Mouse (Mus musculus) embryo, embryonic 11.5 days (tissue): Measurements from ENCODE around the gene Nanos2.

ENCODE experiments used
- DNase-seq: peaks from one replicate; pipeline ENCODE4 v3.0.0-alpha.2; 2012; ENCODE audit warnings: low read depth, low spot score

Gene Nanos2

DNA sequence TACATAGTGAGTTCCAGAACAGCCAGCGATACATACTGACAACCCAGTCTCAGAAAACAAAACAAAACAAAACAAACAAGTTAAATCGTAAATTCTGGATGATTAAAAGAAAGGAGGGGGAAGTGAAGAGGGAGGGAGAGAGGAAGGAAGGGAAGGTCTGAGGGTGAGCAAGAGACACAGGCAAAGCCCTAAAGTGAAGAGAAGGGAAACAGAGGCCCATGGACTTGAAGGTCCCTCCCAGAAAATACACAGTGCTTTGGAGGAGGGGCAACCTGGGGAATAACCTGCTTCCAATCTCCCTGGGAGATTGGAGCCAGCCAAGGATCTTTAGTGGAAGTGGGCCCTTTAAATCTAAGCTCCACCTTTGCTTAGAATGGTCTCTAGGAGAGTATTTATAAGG lies at the start of gene Nanos2:
TSS of gene Nanos2 (plus strand) at position 301 of the 400 bp plus-strand sequence.
- DNase-seq: no peak

DNA sequence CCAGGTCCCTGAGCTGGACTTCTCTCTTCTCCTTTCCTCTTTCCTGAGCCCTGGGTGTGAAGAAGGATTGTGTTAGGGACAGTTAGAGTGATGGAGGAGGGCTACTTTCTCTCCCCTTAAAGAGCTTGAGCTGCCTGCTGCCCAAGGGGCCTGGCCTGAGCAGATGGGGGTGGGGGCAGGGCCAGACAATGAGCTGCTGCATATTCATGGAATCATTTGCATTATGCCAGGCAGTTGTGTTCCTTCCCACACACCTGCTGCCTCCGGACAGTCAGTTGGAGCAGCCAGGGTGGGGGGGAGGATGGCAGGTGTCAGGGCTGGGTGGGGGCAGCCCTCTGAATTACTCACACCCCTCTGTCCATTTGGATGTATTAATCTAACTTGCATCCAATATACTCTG lies 44.8 kb upstream of the Nanos2 start:
- DNase-seq: no peak

DNA sequence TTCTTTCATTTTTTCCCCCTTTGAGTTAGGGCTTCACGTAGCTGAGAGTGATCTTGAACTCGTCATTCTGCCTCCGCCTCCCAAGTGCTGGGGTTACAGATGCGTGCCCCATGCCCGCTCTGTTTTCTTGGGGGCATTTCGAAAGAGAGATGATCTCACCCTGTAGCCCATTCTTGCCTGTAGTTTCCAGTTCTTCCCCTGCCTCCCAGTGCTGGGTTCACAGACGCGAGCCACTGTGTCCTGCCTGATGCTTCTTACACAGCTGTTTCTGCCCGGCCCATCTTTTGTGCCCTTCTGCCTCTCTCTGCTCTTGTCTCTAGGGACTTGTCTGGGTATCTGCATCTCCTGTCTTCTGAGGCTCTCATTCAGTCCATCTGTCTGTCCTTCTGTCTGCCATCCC lies 44.4 kb upstream of the Nanos2 start:
- DNase-seq: no peak

DNA sequence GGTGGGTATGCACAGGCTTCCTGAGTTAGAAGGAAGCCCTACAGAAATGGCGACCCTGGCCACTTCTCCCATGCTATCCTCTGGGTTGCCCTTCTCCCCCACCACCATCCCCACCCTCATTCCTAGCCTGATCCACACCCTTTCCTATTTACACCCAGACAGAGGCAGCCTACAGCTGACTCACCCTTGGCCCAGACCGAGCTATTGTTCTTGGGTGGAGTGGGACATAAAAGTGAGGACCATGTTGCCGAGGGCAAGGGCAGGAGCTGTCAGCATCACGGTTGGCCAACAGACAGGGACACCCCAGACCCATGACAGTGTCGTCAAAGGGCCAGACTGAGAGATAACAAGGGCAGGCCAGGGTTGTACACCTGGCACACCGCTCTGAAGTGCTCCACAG lies 39.0 kb upstream of the Nanos2 start:
- no peak for DNase-seq

DNA sequence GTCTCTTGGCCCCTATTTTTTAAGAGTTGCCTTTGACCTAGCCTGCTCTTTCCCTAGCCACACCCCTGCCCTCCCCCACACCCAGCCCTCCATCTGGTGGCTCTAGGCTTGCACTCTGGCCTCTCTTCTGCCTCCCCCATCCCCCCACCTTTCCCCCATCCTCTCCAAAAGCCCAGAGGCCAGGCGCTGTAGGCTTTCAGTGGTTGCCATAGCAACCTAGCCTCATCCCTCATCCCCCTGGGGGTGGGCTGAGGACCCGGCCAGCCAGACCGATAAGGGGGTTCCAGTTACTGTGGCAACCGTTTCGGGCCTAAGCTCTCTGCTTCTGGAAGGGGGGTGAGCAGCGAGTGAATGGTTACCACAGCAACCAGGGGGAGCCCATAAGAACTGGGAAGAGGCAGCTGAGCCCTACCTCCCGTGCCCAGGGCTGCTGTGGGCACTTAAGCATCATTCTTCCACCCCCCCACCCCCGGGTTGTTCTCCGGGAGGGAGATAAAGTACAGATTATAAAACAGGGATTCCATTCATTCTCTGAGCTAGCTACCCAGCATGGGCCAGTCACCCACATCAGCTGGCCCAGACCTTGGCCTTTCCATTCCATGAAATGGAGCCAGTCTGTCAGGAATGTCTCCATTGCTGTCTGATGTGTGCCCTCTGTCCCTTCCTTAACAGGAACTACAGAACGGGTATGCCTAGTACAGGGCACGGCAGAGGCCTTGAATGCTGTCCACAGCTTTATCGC lies 37.2 kb upstream of the Nanos2 start:
- DNase-seq: no peak

DNA sequence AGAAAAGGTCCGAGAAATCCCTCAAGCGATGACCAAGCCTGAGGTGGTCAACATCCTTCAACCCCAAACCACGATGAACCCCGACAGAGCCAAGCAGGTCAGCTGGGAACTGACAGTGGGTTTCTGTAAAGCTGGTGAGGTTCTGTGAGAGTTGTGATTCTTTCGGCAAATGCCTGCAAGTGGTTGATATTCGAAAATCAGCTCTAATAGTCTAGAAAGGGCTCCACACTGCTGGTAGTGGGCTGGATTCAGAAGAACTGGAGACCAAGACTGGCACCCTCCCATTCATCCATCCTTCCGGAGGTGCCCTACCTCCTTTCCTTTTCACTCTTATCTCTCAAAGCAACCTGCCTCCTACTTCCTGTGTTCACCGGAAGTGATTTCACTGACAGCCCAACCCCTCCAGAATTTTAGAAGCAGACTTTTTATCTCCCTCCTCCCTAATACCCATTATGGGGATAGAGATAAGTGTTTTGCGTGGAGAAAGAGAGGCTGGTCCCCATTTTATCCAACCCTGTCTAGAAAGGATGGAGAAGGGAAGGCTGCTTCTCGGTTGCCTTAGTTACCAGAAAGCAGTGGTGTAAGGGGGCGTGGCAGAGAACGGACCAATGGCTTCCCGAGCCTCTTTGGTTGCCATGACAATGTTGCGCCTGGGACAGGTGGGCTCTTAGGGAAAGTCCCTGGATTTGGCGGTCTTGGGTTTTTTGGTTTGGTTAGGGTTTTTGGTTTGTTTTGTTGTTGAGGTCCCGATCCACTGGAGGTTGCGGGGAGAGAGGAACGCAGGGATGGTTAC lies 36.5 kb upstream of the Nanos2 start:
- no peak for DNase-seq

DNA sequence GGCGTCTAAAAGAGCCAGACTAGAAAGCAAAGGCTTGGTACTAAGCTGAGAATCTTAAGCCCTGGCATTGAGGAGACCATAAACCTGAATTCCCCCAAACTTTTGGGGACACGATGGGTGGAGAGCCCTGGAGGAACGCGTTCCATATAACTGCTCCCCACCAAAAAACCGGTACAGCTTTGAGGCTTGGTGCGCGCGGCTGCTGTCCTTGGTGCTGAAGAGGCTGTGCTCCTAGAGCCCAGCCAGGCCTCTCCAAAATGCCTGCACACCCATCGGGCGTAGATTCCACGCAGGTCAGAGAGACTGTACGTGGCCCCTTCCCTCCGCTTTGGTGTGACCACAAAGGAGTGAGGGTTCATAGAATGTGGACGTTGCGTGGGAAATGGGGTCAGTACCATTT lies 35.8 kb upstream of the Nanos2 start:
- DNase-seq: no peak

DNA sequence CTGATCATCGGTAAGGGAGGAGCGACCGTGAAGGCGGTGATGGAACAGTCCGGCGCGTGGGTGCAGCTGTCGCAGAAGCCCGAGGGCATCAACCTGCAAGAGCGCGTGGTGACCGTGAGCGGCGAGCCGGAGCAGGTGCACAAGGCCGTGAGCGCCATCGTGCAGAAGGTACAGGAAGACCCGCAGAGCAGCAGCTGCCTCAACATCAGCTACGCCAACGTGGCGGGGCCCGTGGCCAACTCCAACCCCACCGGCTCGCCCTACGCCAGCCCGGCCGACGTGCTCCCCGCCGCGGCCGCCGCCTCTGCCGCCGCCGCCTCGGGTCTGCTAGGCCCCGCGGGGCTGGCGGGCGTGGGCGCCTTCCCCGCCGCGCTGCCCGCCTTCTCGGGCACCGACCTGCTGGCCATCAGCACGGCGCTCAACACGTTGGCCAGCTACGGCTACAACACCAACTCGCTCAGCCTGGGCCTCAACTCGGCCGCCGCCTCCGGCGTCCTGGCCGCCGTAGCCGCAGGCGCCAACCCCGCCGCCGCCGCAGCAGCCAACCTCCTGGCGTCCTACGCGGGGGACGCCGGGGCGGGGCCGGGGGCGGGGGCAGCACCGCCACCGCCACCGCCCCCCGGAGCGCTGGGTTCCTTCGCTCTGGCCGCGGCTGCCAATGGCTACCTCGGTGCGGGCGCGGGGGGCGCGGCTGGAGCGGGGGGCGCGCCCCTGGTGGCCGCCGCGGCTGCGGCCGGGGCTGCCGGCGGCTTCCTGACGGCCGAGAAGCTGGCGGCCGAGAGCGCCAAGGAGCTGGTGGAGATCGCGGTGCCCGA lies 29.4 kb upstream of the Nanos2 start:
- DNase-seq: no peak

DNA sequence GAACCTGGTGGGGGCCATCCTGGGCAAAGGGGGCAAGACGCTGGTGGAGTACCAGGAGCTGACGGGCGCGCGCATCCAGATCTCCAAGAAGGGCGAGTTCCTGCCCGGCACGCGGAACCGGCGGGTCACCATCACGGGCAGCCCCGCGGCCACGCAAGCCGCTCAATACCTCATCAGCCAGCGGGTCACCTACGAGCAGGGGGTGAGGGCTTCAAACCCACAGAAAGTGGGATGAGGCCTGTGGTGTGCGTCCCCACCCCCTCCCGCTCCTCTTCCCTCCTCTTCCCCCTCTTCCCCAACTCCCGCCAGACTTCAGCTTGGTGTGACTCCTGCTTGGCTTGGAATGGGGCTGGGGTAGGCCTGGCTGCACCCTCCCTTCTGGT lies 28.8 kb upstream of the Nanos2 start:
- no peak for DNase-seq

DNA sequence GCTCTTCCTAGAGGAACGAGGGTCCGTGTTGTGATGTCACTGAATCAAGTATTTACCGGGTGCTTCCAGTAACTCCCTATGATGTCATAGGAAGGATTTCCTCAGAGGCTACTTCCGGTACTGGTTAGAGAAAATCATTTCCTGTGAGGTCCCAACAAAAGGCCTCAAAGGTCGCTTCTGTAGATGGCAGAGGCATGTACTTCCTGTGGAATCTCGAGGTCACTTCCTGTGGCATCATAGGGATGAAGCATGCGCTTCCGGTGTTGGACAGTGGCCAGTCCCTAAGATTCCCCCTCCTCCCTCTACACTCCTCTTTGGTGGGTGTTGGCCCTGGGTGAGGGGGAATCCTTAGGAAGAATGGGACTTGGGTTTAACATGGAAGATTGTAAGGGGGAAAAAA lies 27.8 kb upstream of the Nanos2 start:
- no peak for DNase-seq

DNA sequence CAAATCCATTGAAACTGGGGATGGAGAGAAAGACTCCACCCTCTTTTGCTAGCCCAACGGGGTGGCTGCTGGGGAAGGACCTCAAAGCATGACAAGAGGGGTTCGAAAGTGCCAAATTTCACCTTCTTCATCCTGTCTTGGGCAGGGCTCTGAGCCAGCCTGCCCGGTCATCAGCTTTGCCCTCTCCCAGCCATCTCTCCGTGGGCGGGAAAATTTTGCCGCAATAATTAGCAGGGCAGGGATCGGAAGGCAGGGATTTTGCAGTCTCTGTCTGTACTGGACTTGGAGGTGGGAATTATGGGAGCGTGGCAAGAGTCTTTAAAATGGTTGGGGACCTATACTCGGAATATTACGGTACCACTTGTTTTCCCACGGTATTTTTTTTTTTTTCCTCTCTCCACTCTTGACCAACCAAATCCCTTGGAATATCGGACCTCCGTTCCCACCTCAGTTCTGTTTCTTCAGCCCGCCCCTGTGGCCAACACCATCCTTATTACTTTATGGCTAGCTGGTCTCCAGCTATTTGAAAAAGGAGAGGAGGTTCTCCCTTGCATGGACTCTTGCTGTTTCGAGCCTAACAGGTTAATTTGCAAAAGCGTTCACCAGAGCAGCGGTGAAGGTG lies 24.9 kb upstream of the Nanos2 start:
- DNase-seq: no peak

DNA sequence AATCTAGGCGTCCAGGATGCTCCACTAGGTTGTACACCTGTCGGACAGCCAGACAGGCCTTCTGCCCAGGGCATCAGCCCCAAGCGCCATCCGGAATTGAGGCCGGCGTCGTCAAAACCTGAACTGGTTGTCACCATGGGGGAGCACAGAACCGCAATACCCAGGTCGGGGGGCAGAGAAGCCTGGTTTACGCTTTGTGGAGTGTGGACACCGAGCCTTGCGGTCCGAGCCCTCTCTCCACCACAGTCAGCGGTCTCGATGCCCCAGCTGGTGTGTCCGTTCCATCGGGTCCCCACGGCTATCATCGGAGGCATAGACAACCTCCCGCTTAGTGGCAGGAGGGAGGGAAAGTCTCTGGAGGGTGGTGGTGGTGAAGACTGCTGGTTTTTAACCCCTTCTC lies 24.4 kb upstream of the Nanos2 start:
- DNase-seq: no peak

DNA sequence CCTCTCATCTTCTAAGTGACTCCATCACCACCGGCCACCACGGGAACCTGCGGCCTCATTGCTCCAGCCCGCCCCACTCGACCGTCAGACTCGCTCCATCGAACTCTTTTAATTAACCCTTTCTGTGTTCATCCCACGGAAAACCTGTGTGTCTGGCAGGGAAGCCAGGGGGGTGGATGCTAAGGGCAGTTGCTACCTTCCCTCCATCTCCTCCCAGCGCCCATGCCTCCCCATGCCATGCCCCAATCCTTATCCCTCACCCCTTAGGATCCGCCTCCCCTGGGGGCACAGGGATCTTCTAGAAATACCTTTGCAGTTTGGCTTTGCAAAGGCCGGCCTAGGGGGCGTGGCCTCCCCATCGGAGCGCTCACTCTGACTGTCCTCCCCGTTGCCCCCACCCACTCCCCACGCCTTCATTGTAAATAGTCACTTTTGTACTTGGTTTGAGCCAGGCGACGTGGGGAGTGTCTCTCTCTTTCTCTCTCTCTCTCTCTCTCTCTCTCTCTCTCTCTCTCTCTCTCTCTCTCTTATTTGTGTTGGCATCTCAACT lies 23.8 kb upstream of the Nanos2 start:
- DNase-seq: no peak

DNA sequence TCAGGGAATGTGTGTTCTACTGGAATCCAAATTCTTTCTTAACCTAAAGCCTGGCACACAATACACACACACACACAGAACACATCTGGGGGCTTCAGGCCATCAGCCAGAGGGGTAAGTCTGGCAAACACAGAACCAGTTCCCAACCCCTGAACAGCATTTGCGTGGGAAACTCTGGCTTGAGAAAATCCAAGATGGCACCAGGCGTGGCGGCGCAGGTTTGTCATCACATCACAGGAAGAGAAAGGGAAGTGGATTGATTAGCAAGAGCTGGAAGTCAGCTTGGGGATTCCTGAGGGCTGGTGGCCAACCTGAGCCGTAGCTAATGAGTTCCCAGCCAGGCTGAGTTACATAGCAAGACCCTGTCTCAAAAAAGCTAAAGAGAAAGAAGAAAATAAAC lies 21.9 kb upstream of the Nanos2 start:
- DNase-seq: no peak

DNA sequence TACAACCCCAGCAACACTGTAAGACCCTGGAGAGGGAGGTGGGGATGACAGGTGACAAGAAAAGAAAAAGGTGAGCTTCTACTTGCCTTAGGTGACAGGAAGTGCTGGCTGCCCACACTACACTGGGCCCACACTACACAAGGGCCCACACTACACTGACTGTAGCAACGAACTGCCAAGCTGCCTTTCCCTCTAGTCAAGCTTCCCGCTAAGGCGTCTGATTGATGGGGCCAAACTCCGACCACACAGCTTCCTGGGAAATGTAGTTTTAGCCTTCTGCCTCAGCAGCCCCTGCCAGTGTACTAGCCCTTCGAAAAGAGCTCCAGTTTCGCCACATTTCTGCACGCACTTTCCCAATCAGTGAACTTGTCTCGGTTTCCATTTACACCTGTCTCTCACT lies 19.6 kb upstream of the Nanos2 start:
- DNase-seq: no peak

DNA sequence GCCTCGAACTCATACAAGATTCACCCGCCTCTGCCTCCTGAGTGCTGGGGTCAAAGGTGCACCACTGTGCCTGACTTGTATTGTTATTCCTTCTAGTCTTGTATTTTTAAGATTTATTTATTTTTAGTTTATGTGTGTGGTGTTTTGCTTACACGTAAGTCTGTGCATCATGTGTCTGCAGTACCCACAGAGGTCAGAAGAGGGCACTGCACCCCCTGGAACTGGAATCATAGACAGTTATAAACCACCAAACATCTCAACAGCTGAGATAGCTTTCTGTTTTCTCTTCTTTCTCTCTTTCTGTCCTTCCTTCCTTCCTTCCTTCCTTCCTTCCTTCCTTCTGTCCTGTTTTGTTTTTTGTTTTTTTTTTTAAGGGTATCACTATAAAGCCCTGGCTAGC lies 16.2 kb upstream of the Nanos2 start:
- no peak for DNase-seq

DNA sequence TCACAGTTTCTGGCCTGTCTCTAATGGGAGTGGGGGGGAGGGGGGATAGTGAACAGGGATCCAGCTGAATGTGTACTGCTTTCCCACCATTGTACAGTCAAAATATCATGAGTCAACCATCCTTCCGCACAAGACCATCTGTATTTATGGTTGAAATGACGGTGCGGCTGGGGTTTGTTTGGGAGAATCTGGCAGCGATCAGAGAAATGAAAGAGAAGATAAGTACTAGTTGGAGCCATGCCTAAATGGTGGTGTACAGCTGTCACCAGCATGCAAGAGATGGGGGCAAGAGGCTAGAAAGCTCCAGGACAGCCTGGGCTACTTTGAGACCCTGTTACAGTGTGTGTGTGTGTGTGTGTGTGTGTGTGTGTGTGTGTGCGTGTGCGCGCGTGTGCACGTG lies 8.8 kb upstream of the Nanos2 start:
- no peak for DNase-seq

DNA sequence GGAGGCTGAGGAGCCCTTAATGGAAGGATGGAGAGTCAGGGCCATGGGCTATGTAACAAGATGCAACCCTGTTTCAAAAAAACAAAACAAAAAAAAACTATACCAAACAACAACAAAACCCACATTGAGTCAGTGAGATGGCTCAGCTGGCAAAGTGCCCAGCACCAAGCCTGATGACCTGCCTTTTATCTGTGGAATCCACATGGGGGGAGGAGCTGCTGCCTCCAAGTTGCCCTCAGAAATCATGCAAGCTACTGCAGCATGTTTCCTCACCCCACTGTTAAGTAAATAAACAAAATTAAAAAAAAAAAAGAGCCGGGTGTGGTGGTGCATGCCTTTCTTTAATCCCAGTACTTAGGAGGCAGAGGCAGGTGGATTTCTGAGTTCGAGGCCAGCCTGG lies 697 bp upstream of the Nanos2 start:
- DNase-seq: no peak

DNA sequence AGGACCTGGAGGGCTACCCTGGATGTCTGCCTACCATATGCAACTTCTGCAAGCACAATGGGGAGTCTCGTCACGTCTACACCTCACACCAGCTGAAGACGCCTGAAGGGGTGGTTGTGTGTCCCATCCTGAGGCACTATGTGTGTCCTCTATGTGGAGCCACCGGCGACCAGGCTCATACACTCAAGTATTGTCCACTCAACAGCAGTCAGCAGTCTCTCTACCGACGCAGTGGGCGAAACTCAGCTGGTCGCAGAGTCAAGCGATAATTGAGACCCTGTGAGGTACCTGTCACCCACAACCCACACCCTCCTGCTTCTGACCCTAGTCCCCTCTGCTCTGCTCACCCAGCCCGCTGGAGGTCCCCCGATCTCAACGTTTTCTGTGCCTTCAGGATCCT lies 547 bp downstream of the Nanos2 start:
- DNase-seq: no peak

DNA sequence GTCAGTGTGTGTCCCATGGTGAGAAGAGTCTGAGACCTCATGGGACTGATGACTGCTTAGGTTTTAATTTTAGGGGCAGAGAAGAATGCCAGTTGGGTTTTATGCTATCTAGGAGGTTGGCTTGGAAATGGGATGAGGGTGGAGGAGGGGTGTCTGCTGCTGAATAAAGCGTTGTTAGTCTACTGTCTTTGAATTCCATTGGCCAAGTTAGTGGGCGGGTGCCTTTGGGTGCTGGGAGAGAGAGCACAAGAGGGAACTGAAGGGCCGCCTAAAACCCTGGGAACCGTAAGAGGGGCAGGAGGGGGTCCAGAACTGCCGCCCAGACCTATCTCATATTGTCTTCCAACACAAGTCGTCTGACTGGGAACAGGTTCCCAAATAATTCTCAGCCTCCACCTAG lies 1.6 kb downstream of the Nanos2 start:
- no peak for DNase-seq

DNA sequence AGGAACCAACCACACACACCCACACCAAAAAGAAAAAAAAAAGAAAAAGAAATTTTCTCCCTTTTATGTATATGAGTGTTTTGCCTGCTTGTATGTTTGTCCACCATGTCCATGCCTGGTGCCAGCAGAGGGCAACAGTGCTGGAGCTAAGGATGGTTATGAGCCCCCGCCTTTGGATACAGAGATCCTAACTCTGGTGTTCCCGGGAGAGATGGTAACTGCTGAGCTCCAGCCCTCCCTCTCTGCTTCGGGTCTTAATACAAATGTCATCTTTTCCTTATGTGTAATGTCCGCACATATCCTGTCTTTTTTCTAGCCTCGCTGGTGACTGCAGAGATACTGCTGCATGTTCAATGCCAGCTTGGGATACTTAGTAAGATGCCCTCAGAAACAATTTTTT lies 2.8 kb downstream of the Nanos2 start:
- no peak for DNase-seq
